Mouse (Mus musculus): Measurements from ENCODE around the gene Ankrd27.

The Ankrd27 gene

GRCm38 (mm10) chr7:35584068-35584785 is 1.8 kb upstream of the Ankrd27 start:
- peak; percentile 29 for DNase-seq (ENCODE audit: low spot score)

GRCm38 (mm10) chr7:35584786-35585190 is 1.3 kb upstream of the Ankrd27 start:
- DNase-seq (ENCODE audit: low spot score) = peak; percentile 55

- peak; percentile 84 for DNase-seq (ENCODE audit: low spot score)
These were observed 621 bp upstream of the Ankrd27 start, which contains the start of gene Rgs9bp for GRCm38 (mm10) chr7:35585191-35586054. Rgs9bp (minus strand) TSS chr7:35585582.

GRCm38 (mm10) chr7:35586906-35587445 is 932 bp downstream of the Ankrd27 start:
- DNase-seq (ENCODE audit: low spot score) = no peak

GRCm38 (mm10) chr7:35587728-35588127 is 1.7 kb downstream of the Ankrd27 start:
- DNase-seq (ENCODE audit: low spot score) = no peak

GRCm38 (mm10) chr7:35588680-35589428 is 2.8 kb downstream of the Ankrd27 start:
- DNase-seq (ENCODE audit: low spot score) = no peak

- no peak for DNase-seq (ENCODE audit: low spot score)
These were observed 3.4 kb downstream of the Ankrd27 start for GRCm38 (mm10) chr7:35589485-35589884.

- DNase-seq (ENCODE audit: low spot score) = no peak
These were observed 4.7 kb downstream of the Ankrd27 start for GRCm38 (mm10) chr7:35590731-35591191.

GRCm38 (mm10) chr7:35594311-35594710 is 8.3 kb downstream of the Ankrd27 start:
- DNase-seq (ENCODE audit: low spot score) = no peak

- DNase-seq (ENCODE audit: low spot score) = no peak
These were observed 13.4 kb downstream of the Ankrd27 start for GRCm38 (mm10) chr7:35599492-35599891.

- DNase-seq (ENCODE audit: low spot score) = no peak
These were observed 14.0 kb downstream of the Ankrd27 start for GRCm38 (mm10) chr7:35600031-35600430.

GRCm38 (mm10) chr7:35601106-35601505 is 15.1 kb downstream of the Ankrd27 start:
- DNase-seq (ENCODE audit: low spot score) = no peak

GRCm38 (mm10) chr7:35602766-35603165 is 16.7 kb downstream of the Ankrd27 start:
- no peak for DNase-seq (ENCODE audit: low spot score)

- no peak for DNase-seq (ENCODE audit: low spot score)
These were observed 20.8 kb downstream of the Ankrd27 start for GRCm38 (mm10) chr7:35606816-35607215.

- no peak for DNase-seq (ENCODE audit: low spot score)
These were observed 23.2 kb downstream of the Ankrd27 start for GRCm38 (mm10) chr7:35609245-35609644.

- peak; percentile 6 for DNase-seq (ENCODE audit: low spot score)
These were observed 31.5 kb downstream of the Ankrd27 start for GRCm38 (mm10) chr7:35617513-35617912.

GRCm38 (mm10) chr7:35622626-35623025 is 36.6 kb downstream of the Ankrd27 start:
- no peak for DNase-seq (ENCODE audit: low spot score)

- no peak for DNase-seq (ENCODE audit: low spot score)
These were observed 40.0 kb downstream of the Ankrd27 start for GRCm38 (mm10) chr7:35626038-35626437.

- DNase-seq (ENCODE audit: low spot score) = no peak
These were observed 41.3 kb downstream of the Ankrd27 start for GRCm38 (mm10) chr7:35627371-35627770.

GRCm38 (mm10) chr7:35628496-35628895 is 42.5 kb downstream of the Ankrd27 start:
- DNase-seq (ENCODE audit: low spot score) = peak; percentile 43

- peak; percentile 67 for DNase-seq (ENCODE audit: low spot score)
These were observed 50.2 kb downstream of the Ankrd27 start for GRCm38 (mm10) chr7:35636229-35636628.

GRCm38 (mm10) chr7:35636874-35637273 is 50.8 kb downstream of the Ankrd27 start:
- DNase-seq (ENCODE audit: low spot score) = no peak
